Mouse (Mus musculus): ENCODE measurements around the gene Hspa12b. TPM values are rescaled to one million over a fixed set of nuclear protein-coding genes. Genes with fewer than 3 reads are reported as not detected.

Gene Hspa12b
- total and polyA plus RNA-seq, 3 experiments: 0.56 to 2.0 (median 1.7) TPM

- no peak overlapping the region for H3K4me2 ChIP-seq (ENCODE audit: insufficient read depth, low read depth, poor library complexity, severe bottlenecking)
- no peak overlapping the region for H3K27ac ChIP-seq (ENCODE audit: insufficient read depth, low read depth)
Observed at GRCm38 (mm10) chr2:131128636-131129157, 1.6 kb downstream of the Hspa12b start.

GRCm38 (mm10) chr2:131129836-131130235 lies 2.8 kb downstream of the Hspa12b start:
- H3K4me1 ChIP-seq (ENCODE audit: control insufficient read depth in 1 of 2, insufficient read depth in 2 of 2): peaks cover 13 to 44% of the 10 kb centered on the region in 2 experiments
- no peak overlapping the region for H3K4me2 ChIP-seq (ENCODE audit: insufficient read depth, low read depth, poor library complexity, severe bottlenecking)
- dilution Hi-C loops (cut with MboI; ENCODE audit: extremely low pct_ligation_motif_present, extremely low pct_unique_long_range_greater_than_20kb, low sequenced_read_pairs) (no loop called here), in situ Hi-C loops (cut with MboI; ENCODE audit: low pct_ligation_motif_present, low pct_unique_long_range_greater_than_20kb, low sequenced_read_pairs) (no loop called here)
- H3K36me3 ChIP-seq (replicated peaks in 1 of 2; ENCODE audit: control insufficient read depth in 1 of 2, insufficient read depth in 1 of 2, low read length in 1 of 2): peaks cover 0 to 6% of the 10 kb centered on the region in 2 experiments
- H3K79me2 ChIP-seq (replicated peaks; ENCODE audit: control insufficient read depth, extremely low read depth, insufficient read depth, poor library complexity, severe bottlenecking): no peaks in the 10 kb centered on the region
- TF ChIP-seq MYC (IDR thresholded peaks at IDR 0.05; ENCODE audit: low read depth, low read length): no peak
- no peak for TF ChIP-seq TBP (conservative IDR thresholded peaks at IDR 0.05; ENCODE audit: low read depth, low read length)
- no peak overlapping the region for H3K4me3 ChIP-seq (replicated peaks in 1 of 3; ENCODE audit: low read depth in 2 of 3, low read length in 2 of 3, poor library complexity in 1 of 3)
- DNase-seq (ENCODE audit: extremely low read depth): no peak
- no peak overlapping the region for H3K9ac ChIP-seq (ENCODE audit: insufficient read depth, low read depth)
- no peaks in the 10 kb centered on the region for H3K9me3 ChIP-seq (replicated peaks; ENCODE audit: low read length)
- peaks cover 26% of the 10 kb centered on the region for H3K27me3 ChIP-seq (replicated peaks)
- H3K27ac ChIP-seq (ENCODE audit: insufficient read depth, low read depth): no peak overlapping the region

More at GRCm38 (mm10) chr2:131128636-131129157, 1.6 kb downstream of the Hspa12b start:
- TF ChIP-seq MEF2A (IDR thresholded peaks at IDR 0.05; ENCODE audit: borderline replicate concordance, low read depth, low read length) (no peak), MAFK (IDR thresholded peaks at IDR 0.05; ENCODE audit: insufficient replicate concordance, low read length) (no peak), JUND (conservative IDR thresholded peaks at IDR 0.05; ENCODE audit: low read depth, low read length) (no peak), SIN3A (IDR thresholded peaks at IDR 0.05; ENCODE audit: low read length) (no peak), JUN (IDR thresholded peaks at IDR 0.05; ENCODE audit: insufficient read depth, low read depth, low read length) (no peak), KAT2A (IDR thresholded peaks at IDR 0.05; ENCODE audit: insufficient replicate concordance, low read length) (no peak), MAZ (IDR thresholded peaks at IDR 0.05; ENCODE audit: low read depth, low read length) (no peak), BHLHE40 (IDR thresholded peaks at IDR 0.05; ENCODE audit: low read depth, low read length) (no peak), GABPA (IDR thresholded peaks at IDR 0.05; ENCODE audit: insufficient replicate concordance, low read depth, low read length) (no peak), RAD21 (IDR thresholded peaks at IDR 0.05; ENCODE audit: low read depth, low read length) (no peak)
- no peaks in the 10 kb centered on the region for H3K36me3 ChIP-seq (replicated peaks in 1 of 2; ENCODE audit: control insufficient read depth in 1 of 2, insufficient read depth in 1 of 2, low read length in 1 of 2)
- H3K9me3 ChIP-seq (replicated peaks; ENCODE audit: low read length): no peaks in the 10 kb centered on the region
- peaks cover 33% of the 10 kb centered on the region for H3K27me3 ChIP-seq (replicated peaks)
- no peaks in the 10 kb centered on the region for H3K79me2 ChIP-seq (replicated peaks; ENCODE audit: control insufficient read depth, extremely low read depth, insufficient read depth, poor library complexity, severe bottlenecking)
- no peak overlapping the region for H3K4me3 ChIP-seq (replicated peaks in 1 of 3; ENCODE audit: low read depth in 2 of 3, low read length in 2 of 3, poor library complexity in 1 of 3)
- H3K9ac ChIP-seq (ENCODE audit: insufficient read depth, low read depth): no peak overlapping the region
- H3K4me1 ChIP-seq (ENCODE audit: control insufficient read depth in 1 of 2, insufficient read depth in 2 of 2): peaks cover 13 to 50% of the 10 kb centered on the region in 2 experiments
- in situ Hi-C loops (cut with MboI; ENCODE audit: low pct_ligation_motif_present, low pct_unique_long_range_greater_than_20kb, low sequenced_read_pairs): no loop called here
- no peak for DNase-seq (ENCODE audit: extremely low read depth)
- dilution Hi-C loops (cut with MboI; ENCODE audit: extremely low pct_ligation_motif_present, extremely low pct_unique_long_range_greater_than_20kb, low sequenced_read_pairs): no loop called here

GRCm38 (mm10) chr2:131130849-131131248 lies 3.8 kb downstream of the Hspa12b start:
- Histone ChIP-seq H3K9me3 (replicated peaks; ENCODE audit: low read length) (no peaks in the 10 kb centered on the region), H3K27me3 (replicated peaks) (peaks cover 22% of the 10 kb centered on the region), H3K4me2 (ENCODE audit: insufficient read depth, low read depth, poor library complexity, severe bottlenecking) (no peak overlapping the region), H3K79me2 (replicated peaks; ENCODE audit: control insufficient read depth, extremely low read depth, insufficient read depth, poor library complexity, severe bottlenecking) (no peaks in the 10 kb centered on the region), H3K4me3 (replicated peaks in 1 of 3; ENCODE audit: low read depth in 2 of 3, low read length in 2 of 3, poor library complexity in 1 of 3) (no peak overlapping the region), H3K9ac (ENCODE audit: insufficient read depth, low read depth) (no peak overlapping the region), H3K36me3 (replicated peaks in 1 of 2; ENCODE audit: control insufficient read depth in 1 of 2, insufficient read depth in 1 of 2, low read length in 1 of 2) (peaks cover 0 to 6% of the 10 kb centered on the region in 2 experiments), H3K27ac (ENCODE audit: insufficient read depth, low read depth) (no peak overlapping the region), H3K4me1 (ENCODE audit: control insufficient read depth in 1 of 2, insufficient read depth in 2 of 2) (peaks cover 12 to 34% of the 10 kb centered on the region in 2 experiments)
- dilution Hi-C loops (cut with MboI; ENCODE audit: extremely low pct_ligation_motif_present, extremely low pct_unique_long_range_greater_than_20kb, low sequenced_read_pairs): no loop called here
- TF ChIP-seq JUND (conservative IDR thresholded peaks at IDR 0.05; ENCODE audit: low read depth, low read length): no peak
- no peak for TF ChIP-seq SIN3A (IDR thresholded peaks at IDR 0.05; ENCODE audit: low read length)
- TF ChIP-seq CHD1 (IDR thresholded peaks at IDR 0.05; ENCODE audit: low read depth, low read length): no peak
- no peak for DNase-seq (ENCODE audit: extremely low read depth)
- in situ Hi-C loops (cut with MboI; ENCODE audit: low pct_ligation_motif_present, low pct_unique_long_range_greater_than_20kb, low sequenced_read_pairs): no loop called here
